Mouse (Mus musculus) intestine, embryonic 16.5 days (tissue): ENCODE measurements at regions not wholly inside any gene's neighbourhood (a gene's known extent, or its start where the extent isn't known, plus 50 kb on each side); places are given as distances from the start of the nearest gene placed in this dataset.

Experiments
- ATAC-seq: fragments of 200-750 bp; cut with Nextera tagmentation; 2 replicates; pipeline ENCODE4 v1.8.0; 2017; ENCODE audit warnings: moderate TSS enrichment, moderate library complexity
- H3K27ac ChIP-seq: fragments of 300-500 bp; sonication (generic); 2 replicates; pipeline ENCODE4 v1.5.1; 2014; ENCODE audit warnings: mild to moderate bottlenecking, low read length
- H3K27me3 ChIP-seq: fragments of 300-500 bp; sonication (generic); replicated peaks from 2 replicates; pipeline ENCODE4 v1.6.1; 2014; ENCODE audit warnings: low read length, control low read depth, mixed read lengths; ENCODE audit not compliant: control insufficient read depth, insufficient read depth
- H3K36me3 ChIP-seq: fragments of 300-500 bp; sonication (generic); 2 replicates; pipeline ENCODE4 v1.6.1; 2014; ENCODE audit warnings: low read length, control low read depth; ENCODE audit not compliant: control insufficient read depth, insufficient read depth
- H3K4me1 ChIP-seq: fragments of 300-500 bp; sonication (generic); 2 replicates; pipeline ENCODE4 v1.6.1; 2014; ENCODE audit warnings: low read length, control low read depth, mixed read lengths; ENCODE audit not compliant: control insufficient read depth, insufficient read depth
- H3K4me2 ChIP-seq: fragments of 300-500 bp; sonication (generic); 2 replicates; pipeline ENCODE4 v1.6.1; 2014; ENCODE audit warnings: low read depth, low read length, control low read depth
- H3K4me3 ChIP-seq: fragments of 300-500 bp; sonication (generic); 2 replicates; pipeline ENCODE4 v1.5.1; 2014; ENCODE audit warnings: mild to moderate bottlenecking, low read length
- H3K9ac ChIP-seq: fragments of 300-500 bp; sonication (generic); 2 replicates; pipeline ENCODE4 v1.6.1; 2014; ENCODE audit warnings: low read depth, low read length
- H3K9me3 ChIP-seq: fragments of 300-500 bp; sonication (generic); 2 replicates; pipeline ENCODE4 v1.6.1; 2016; ENCODE audit warnings: low read length, control low read depth; ENCODE audit not compliant: control insufficient read depth
- WGBS: fragments of 180-500 bp; shearing (Covaris S2); extraction: QIAGEN DNeasy Blood & Tissue Kit; methylation state at CpG from one replicate; pipeline ENCODE4 v1.1.7; 2014; 5-methylcytosine and 5-hydroxymethylcytosine counted together

DNA sequence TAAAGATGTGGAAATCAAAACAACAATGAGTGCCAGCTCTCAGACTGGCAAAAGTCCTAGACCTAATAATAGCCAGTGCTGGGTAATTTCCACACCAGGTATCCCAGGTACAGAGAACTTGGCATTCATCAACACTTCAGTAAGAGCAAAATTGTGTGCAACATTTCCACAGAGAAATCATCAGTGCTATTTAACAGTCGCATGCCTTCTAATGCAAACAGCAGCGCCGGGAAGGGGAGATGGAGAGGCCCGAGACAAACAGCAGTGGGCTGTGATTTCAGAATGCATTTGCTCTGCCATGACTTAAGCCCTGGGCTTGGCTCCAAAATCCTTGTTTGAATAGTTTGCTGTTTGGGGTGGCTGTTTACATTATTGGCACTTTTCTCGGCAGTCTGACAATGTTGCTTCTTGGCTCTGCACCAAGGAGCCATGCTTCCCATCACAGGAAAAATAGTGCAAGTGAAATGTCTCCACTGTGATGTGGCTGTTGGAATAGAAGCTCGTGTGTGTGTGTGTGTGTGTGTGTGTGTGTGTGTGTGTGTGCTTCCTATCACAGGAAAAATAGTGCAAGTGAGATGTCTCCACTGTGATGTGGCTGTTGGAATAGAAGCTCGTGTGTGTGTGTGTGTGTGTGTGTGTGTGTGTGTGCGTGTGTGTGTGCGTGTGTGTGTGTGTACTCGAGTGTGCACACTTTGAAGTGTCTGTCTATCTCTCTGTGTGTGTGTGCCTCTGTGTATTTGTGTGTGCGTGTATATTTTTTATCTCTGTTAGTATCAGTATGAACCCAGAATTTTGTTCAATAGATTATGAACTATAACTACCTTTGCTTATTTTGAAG, 190.1 kb upstream of the Cdyl start:
- Histone ChIP-seq H3K36me3 (no peaks in the 10 kb centered on the region), H3K9me3 (no peaks in the 10 kb centered on the region), H3K4me2 (no peak overlapping the region), H3K4me1 (no peaks in the 10 kb centered on the region), H3K4me3 (no peak overlapping the region), H3K9ac (no peak overlapping the region), H3K27ac (no peak overlapping the region), H3K27me3 (no peaks in the 10 kb centered on the region)
- 45% methylated on average over 11 of the region's 11 CpGs for WGBS
- ATAC-seq = peak; percentile 66

DNA sequence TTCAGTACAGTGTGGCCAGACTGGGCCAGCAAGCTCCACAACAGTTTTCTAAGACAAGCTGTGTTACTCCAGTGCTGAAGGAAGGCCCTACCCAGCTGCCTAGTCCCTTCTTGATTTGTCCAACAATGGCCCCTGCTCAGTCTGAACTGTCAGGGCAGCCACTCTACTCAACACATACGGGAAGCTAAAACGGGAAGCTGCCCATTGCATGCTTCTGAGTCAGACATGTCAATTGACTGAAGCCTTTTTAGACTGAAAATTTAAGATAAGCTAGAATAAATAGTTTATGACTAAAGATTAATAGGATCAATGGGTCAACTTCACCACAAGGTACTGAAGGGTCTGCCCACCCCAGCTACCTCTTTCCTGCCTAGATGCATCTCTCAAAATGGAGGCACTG, 181.4 kb upstream of the Cdyl start:
- Histone ChIP-seq H3K27ac (no peak overlapping the region), H3K9me3 (no peaks in the 10 kb centered on the region), H3K36me3 (no peaks in the 10 kb centered on the region), H3K4me3 (no peak overlapping the region), H3K27me3 (no peaks in the 10 kb centered on the region), H3K4me2 (no peak overlapping the region), H3K4me1 (no peaks in the 10 kb centered on the region), H3K9ac (no peak overlapping the region)
- ATAC-seq = no peak
- WGBS = 82% methylated on average over 2 of the region's 2 CpGs

DNA sequence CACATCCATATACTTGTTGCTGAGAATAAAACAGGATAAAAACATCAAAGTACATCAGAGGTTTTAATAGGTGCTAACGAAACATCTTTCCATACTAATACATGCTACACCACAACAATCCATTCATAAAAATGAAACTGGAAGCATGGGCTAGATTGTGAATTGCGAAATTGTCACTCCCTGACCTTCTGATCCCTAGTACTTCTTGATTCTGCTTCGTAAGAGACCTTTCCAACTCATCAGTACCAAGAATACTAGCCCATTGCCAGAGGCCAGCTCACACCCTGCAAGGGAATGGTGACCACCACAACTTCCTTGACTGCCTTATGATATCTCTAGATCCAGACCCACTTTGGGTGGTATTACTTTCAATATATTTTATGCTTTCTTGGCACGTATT, 177.3 kb upstream of the Cdyl start:
- Histone ChIP-seq H3K36me3 (no peaks in the 10 kb centered on the region), H3K4me1 (no peaks in the 10 kb centered on the region), H3K4me2 (no peak overlapping the region), H3K27ac (no peak overlapping the region), H3K4me3 (no peak overlapping the region), H3K9ac (no peak overlapping the region), H3K27me3 (no peaks in the 10 kb centered on the region), H3K9me3 (no peaks in the 10 kb centered on the region)
- ATAC-seq = no peak
- 86% methylated on average over 4 of the region's 4 CpGs for WGBS

DNA sequence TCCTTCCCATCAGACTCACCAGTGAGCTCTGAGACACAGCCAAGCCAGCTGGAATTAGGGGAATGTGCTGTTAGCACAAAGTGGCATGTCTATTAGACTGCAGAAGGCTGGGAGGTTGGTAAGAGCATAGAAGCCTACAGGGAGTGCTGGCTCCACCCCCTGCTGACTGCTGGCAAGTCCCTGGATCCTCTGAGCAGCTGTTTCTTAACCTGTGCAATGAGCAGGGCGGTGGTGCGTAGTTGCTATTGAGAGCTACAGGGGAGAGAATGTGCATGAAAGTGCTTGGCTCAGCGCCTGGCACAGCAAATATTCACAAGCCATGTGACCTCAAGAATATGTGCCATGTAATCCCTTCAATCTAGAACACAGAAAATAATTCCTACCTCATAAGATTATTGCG, 173.5 kb upstream of the Cdyl start:
- H3K4me2 ChIP-seq = no peak overlapping the region
- H3K27me3 ChIP-seq = no peaks in the 10 kb centered on the region
- no peaks in the 10 kb centered on the region for H3K36me3 ChIP-seq
- WGBS = 86% methylated on average over 4 of the region's 4 CpGs
- H3K4me3 ChIP-seq = no peak overlapping the region
- H3K9me3 ChIP-seq = no peaks in the 10 kb centered on the region
- no peak overlapping the region for H3K27ac ChIP-seq
- H3K4me1 ChIP-seq = no peaks in the 10 kb centered on the region
- no peak for ATAC-seq
- no peak overlapping the region for H3K9ac ChIP-seq

DNA sequence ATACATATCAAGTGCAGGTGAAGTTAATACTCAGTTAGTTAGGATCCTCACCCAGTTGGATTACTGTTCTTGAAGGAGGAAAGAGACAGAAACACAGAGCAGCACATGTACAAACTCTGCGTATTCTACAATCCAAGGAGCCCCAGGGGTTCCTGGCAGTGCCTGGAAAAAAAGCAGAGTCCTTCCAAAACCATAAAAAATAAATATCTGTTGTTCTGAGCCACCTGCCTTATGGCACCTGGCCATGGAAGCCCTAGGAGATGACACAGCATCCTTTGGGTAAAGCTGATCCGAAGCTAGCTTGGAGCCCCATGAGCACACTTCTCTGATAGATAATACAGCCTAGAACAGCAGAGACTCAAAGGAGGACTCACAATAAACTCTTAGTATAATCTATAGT, 159.9 kb upstream of the Cdyl start:
- no peaks in the 10 kb centered on the region for H3K27me3 ChIP-seq
- no peak for ATAC-seq
- H3K4me3 ChIP-seq = no peak overlapping the region
- no peaks in the 10 kb centered on the region for H3K36me3 ChIP-seq
- H3K9ac ChIP-seq = no peak overlapping the region
- H3K4me1 ChIP-seq = peaks cover 11% of the 10 kb centered on the region
- no peaks in the 10 kb centered on the region for H3K9me3 ChIP-seq
- H3K27ac ChIP-seq = no peak overlapping the region
- H3K4me2 ChIP-seq = no peak overlapping the region
- 91% methylated on average over 2 of the region's 2 CpGs for WGBS

DNA sequence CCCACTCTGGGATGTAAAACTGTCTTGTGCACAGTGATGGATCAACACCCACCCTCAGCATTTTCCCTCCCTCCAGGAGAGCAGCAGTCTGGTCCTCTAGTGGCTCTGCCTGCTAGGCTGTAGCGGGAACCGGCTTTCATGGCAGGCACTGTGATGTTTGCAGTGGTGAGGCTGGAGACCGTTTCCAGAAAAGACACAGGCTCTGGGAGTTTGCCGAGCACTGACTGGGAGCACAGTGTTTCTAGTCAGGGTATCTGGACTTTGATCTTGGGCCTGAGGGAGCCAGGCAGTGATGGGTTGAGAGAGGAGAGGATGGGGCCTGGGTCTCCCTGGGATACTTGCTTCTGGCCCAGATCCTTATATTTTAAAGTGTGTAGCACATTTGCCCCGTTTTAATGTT, 158.7 kb upstream of the Cdyl start:
- Histone ChIP-seq H3K9ac (no peak overlapping the region), H3K36me3 (no peaks in the 10 kb centered on the region), H3K4me1 (peaks cover 11% of the 10 kb centered on the region), H3K27me3 (no peaks in the 10 kb centered on the region), H3K4me2 (no peak overlapping the region), H3K9me3 (no peaks in the 10 kb centered on the region), H3K27ac (no peak overlapping the region), H3K4me3 (no peak overlapping the region)
- 40% methylated on average over 5 of the region's 5 CpGs for WGBS
- ATAC-seq = no peak

DNA sequence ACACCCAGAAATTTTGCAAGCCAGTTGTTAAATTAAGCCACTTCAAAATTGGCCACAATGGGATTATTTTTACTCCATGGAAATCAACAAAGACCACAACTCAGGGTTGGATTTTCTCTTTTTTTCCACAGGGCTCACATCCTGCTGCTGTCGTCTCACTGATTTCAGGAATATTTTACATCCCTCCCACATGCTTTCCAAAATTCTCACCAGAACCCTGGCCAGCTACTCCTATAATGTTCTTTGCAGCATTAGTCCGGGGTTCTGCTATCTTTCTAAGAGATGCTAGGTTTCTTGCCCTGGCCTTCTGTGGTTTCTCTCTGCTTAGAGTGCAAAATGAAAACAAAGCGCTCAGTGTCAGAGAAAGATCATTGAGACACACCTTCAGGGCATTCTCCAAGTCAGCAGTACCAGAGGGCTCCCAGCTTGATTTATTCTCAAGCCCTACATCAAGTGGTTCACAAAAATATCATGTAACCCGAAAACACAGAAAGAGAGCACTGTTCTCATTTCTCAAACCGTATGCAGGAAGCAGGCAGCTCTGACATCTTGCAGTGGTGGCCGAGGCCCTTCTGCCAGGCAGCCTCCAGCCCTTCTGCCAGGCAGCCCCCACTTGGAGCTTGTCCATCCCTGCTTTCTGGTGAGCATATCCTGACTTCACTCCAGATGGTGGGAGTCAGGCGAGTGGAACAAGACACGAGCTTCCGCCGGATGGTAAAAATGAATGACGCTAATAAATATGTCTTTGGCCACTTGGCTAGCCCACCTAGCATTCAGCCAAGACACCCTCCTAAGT, 158.1 kb upstream of the Cdyl start:
- Histone ChIP-seq H3K27ac (no peak overlapping the region), H3K4me2 (no peak overlapping the region), H3K4me3 (no peak overlapping the region), H3K4me1 (peaks cover 11% of the 10 kb centered on the region), H3K27me3 (no peaks in the 10 kb centered on the region), H3K9ac (no peak overlapping the region), H3K36me3 (no peaks in the 10 kb centered on the region), H3K9me3 (no peaks in the 10 kb centered on the region)
- no peak for ATAC-seq
- 49% methylated on average over 11 of the region's 11 CpGs for WGBS

DNA sequence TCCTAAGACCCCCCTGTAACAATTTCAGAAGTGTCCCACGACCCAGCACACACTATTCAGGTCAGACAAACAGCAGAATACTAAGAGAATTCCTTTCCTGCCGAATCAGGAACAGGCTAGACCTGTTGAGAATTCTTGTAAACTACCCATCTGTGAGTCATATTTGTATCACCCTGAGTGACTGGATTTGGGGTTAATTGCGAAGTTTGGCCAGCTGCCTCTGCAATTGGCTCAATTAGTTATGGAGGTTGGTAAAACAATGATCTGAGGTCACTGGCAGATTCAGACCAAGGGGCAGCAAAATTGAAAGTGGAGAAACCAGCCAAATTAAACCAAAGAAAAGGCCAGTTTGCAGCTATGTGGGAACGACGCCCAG, 157.5 kb upstream of the Cdyl start:
- Histone ChIP-seq H3K4me1 (peaks cover 11% of the 10 kb centered on the region), H3K9ac (no peak overlapping the region), H3K4me3 (no peak overlapping the region), H3K36me3 (no peaks in the 10 kb centered on the region), H3K27me3 (no peaks in the 10 kb centered on the region), H3K9me3 (no peaks in the 10 kb centered on the region), H3K4me2 (no peak overlapping the region), H3K27ac (no peak overlapping the region)
- no peak for ATAC-seq
- WGBS = 39% methylated on average over 5 of the region's 5 CpGs

DNA sequence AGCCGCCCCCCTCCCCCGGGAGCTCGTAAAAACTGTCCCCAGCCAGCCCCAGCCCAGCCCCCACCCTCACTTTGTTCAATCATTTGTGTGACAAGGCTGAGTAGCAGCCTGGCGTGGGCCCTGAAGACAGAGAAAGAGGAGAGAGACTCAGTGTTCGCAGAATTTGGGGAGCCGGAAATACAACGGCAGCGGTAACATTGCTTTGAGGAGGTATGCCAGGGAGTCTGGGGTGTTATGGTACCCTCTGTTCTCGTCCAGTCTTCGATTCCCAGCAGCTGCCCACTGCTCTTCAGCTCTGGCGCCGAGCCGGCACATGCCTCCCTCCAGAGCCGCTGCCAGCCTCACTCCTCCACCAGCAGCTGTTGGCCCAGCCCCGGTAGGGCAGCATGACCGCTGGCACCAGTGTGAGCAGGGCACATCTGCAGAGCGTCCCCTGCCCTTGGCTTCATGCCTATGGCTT, 156.2 kb upstream of the Cdyl start:
- H3K9ac ChIP-seq = no peak overlapping the region
- H3K4me3 ChIP-seq = no peak overlapping the region
- ATAC-seq = no peak
- peaks cover 11% of the 10 kb centered on the region for H3K4me1 ChIP-seq
- no peaks in the 10 kb centered on the region for H3K27me3 ChIP-seq
- H3K9me3 ChIP-seq = no peaks in the 10 kb centered on the region
- no peaks in the 10 kb centered on the region for H3K36me3 ChIP-seq
- no peak overlapping the region for H3K27ac ChIP-seq
- H3K4me2 ChIP-seq = no peak overlapping the region
- WGBS = 51% methylated on average over 17 of the region's 17 CpGs
